Mouse (Mus musculus) kidney, adult 18-20 months (tissue): ENCODE measurements around the gene Gm14137.

Source experiments
- DNase-seq: peaks from one replicate; pipeline ENCODE4 v3.0.0; 2021

The Gm14137 gene

GRCm38 (mm10) chr2:119173991-119174651 lies at the start of gene Gm14137:
Gene Gm14137, plus strand, starts transcription at chr2:119174509.
- peak; percentile 5 for DNase-seq

DNA sequence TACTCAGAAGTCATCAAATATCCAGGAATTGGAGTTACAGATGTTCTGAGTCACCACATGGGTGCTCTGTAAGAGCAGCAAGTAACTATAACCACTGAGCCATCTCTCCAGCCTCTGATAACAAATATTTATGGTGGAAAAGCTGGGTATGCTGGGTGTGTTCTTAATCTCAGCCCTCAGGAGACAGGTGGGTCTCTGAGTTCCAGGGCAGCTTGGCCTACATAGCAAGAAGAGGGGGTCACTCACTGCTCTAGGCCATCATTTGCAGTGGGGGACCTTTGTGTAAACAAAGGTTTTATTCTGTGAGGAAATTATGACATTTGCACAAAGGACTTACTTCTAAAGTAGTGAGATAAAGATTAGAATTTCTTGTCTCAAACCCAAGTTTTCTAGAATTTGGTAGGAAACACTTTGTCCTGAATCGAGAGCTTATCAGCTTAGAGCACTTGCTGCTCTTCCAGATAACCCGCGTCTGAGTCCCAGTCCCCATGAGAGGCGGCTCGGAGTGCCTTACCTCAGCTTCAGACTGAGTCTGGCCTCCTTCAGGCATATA lies 37.9 kb upstream of the Gm14137 start:
- DNase-seq, result no peak

DNA sequence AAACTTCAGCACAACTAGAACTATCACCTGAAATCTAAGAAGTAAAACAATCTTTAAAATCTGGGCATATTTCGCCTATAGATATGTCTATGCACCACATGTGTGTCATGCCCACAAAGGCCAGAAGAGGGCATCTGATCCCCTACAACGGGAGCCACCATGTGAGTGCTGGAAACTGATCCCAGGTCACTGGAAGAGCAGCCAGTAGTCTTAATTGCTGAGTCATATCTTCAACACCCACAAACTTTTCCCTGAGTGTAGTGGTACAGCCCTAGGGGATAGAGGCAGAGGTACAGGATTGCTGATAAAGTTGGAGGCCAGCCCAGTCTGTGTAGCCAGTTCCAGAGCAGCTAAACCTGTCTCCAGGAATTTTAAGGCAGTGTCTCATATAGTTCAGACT lies 29.1 kb upstream of the Gm14137 start:
- peak; percentile 11 for DNase-seq

- DNase-seq, result no peak
Observed at GRCm38 (mm10) chr2:119146435-119146834, 27.9 kb upstream of the Gm14137 start.

DNA sequence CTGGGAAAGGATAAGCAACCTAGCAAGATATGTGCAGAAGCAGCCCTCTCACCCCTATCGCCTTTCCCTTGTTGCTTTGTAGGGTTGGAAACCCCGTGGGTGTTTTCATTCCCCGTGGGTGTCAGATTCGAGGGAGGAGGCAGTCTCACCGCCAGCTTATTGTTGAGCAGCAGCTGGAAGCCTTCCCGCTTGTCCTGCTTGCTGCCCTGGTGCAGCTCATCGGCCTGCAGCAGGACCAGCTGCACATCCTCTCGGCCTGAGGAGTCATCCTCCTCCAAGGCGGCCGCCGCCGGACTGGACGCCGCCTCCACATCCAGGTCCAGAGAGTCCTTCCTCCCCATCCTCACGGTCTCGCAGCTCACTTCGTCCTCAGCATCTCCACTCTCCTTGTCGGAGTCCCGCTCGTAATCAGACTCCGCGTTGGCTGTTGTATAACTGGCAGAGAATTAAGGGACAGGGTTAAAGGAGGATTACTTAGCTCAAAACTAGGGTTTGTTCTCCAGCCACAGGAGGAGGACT lies 27.1 kb upstream of the Gm14137 start:
- DNase-seq, result no peak

- no peak for DNase-seq
Observed at GRCm38 (mm10) chr2:119147775-119148174, 26.5 kb upstream of the Gm14137 start.

DNA sequence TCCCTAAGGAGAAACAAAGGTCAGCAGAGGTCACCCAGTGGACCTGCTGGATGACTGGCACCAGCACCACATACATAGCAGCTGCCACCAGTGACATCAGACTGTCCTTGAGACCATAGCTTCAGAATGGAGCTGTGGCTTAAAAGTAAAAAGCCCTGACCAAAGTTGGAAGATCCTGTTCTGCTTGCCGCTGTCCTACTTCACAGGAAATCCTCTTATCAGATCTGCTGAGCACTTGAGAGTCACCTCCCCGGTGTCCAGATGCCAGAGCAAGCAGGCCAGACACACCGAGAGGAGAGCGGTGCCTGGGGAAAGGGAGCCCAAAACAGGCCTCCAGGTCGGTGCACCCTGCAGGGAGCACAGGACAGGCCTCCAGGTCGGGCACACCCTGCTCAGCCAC lies 22.1 kb upstream of the Gm14137 start:
- DNase-seq, result no peak

- DNase-seq, result no peak
Observed at GRCm38 (mm10) chr2:119154683-119155082, 19.6 kb upstream of the Gm14137 start.

DNA sequence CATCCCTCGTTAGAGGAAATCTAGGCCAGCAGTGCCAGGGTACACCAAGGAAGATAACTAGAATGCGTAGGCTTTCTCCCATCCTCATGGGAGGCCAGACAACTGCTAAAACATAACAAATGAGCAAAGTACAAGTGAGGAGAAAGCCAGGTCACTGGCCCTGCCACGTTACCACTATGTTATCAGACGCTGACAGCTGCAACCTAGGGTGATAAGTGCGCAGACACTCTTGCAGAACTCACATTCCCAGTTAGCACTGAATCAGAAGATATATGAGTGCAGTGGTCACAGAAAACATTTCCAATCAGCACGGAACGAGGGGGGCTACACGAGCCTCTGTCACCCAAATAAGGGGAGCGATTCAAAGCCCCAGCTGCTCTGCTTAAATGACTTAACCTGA lies 18.9 kb upstream of the Gm14137 start:
- no peak for DNase-seq

GRCm38 (mm10) chr2:119156081-119156680 lies 18.1 kb upstream of the Gm14137 start:
- no peak for DNase-seq

DNA sequence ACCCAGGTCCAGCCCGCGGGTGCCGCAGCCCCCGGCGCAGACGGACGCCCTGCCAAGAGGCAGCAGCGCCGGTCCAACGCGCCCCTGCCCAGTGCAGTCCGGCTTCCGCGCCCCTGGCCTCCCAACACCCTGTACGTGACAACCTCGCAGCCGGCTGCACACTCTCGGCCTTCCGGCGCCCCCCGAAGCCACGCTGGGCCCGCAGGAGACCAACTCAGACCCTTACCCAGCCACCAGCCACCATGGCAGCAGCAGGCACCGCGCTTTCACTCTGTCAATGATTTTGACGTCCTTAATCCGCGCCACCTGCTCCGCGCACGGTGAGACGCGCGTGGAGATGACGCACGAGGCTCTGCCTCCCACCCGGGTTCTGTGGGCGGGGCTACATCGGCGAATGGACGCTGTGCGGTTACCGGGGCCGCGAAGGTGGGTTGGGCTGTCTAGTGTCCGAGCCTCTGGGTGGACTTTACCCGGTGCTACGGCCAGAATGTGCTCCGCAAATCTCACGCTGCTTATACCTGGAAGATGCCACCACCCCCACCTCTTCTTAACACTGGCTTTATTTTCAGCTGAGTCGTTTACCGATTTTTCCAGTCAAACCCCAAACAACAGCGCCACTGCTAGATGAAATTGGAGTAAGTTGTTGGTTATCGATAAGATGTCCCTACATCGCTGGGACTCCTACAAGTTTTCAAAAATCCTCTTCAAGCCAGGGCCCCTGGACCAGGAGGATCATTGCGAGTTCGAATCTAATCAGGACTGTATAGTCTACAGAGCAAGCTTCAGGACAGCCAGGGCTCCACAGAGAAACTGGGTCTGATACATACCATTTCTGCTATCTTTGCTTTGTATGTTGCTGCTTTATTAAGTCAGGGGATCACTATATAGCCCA lies 17.4 kb upstream of the Gm14137 start, which contains the start of gene Rmdn3:
Rmdn3 (minus strand) TSS at position 354 of the 892 bp plus-strand sequence.
- DNase-seq, result peak; percentile 97

DNA sequence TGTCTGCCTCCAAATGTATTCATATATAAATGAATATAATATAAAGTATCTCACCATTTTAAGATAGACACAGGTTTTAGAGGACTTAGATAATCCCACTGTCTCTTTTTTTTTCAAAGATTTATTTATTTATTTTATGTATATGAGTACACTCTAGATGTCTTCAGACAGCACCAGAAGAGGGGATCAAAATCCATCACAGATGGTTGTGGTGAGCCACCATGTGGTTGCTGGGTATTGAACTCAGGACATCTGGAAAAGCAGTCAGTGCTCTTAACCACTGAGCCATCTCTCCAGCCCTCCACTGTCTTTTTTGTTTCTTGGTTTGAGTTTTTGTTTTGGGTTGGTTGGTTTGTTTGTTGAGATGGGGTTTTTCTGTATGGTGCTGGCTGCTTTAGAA lies 16.5 kb upstream of the Gm14137 start:
- DNase-seq, result no peak

- peak; percentile 18 for DNase-seq
Observed at GRCm38 (mm10) chr2:119161247-119161646, 13.1 kb upstream of the Gm14137 start.

DNA sequence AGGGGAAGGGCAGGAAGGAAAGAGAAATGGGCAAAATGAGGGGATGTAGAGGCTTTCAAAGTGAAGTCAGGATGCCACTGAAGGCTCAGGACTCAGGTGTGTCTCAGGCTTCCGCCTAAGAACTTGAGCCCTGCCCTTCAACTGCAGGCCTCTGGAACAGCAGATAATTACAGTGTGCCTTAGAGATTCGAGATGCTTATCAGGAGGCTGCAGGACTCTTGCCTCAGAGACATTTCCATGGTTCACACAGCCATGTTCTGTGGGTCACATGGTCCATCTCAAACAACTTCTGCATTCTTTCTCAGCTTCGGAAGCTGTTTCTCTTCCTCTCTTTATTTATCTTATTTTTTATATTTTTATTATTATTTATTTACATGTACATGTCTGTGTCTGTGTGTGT lies 11.2 kb upstream of the Gm14137 start:
- DNase-seq, result no peak

- no peak for DNase-seq
Observed at GRCm38 (mm10) chr2:119163999-119164398, 10.3 kb upstream of the Gm14137 start.

DNA sequence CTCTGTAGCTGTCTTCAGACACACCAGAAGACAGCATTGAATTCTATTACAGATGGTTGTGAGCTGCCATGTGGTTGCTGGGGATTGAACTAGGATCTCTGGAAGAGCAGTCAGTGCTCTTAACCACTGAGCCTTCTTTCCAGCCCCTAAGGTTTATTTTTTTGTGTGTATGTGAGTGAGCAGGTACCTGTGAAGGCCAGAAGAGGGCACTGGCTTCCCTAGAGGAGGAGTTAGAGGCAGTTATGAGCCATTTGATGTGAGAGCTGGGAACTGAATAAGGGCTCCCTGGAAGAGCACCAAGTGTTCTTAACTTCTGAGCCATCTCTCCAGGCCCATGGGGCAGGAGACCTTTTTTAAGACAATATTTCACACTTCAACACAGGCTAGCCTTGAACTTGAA lies 8.9 kb upstream of the Gm14137 start:
- DNase-seq, result no peak

DNA sequence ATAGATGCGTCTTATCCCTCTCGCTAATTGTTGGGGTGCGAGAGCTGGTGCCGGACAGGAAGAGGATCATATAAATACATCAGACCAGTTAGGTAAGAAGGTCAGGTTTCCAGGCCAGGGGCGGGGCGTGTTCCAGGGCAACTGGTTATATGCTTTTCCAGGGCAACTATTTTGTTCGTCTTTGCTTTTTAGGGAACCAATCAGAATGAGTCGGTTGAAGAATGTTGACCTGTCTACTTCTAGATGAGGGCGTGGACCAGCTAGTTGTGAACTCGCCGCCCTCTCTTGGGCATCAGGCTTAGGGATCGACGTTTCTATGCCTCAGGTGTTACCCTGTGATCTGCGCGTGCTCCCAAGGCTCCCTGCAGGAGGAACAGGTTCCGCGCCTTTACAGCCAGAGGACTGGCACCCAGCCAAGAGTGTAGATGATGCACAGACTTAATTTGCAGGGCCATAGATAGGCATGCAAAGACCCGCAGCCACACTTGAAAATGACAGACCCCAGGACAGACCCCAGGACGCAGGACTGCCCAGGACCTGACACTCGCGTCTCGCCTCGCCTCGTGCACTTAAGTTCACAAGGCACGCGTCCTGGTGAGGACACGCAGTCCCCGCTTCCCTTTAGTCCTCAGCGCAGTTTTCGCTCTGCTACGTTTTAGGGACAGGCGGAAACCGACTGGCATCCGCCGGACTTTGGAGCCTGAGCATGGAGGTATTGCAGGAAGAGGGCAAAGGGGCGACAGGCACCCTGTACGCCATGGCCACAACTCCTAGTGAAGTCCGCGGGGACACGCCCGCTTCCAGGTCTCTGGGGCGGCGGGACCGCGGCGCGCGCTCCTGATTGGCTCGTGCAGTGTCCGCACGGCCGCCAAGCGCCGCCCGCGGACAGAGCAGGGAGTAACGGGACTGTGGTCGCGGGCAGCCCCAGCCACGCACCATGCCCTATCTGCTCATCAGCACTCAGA lies 7.1 kb upstream of the Gm14137 start, which contains the start of gene Gchfr:
Gchfr (plus strand) TSS at position 873 of the 965 bp plus-strand sequence.
- DNase-seq, result peak; percentile 86

DNA sequence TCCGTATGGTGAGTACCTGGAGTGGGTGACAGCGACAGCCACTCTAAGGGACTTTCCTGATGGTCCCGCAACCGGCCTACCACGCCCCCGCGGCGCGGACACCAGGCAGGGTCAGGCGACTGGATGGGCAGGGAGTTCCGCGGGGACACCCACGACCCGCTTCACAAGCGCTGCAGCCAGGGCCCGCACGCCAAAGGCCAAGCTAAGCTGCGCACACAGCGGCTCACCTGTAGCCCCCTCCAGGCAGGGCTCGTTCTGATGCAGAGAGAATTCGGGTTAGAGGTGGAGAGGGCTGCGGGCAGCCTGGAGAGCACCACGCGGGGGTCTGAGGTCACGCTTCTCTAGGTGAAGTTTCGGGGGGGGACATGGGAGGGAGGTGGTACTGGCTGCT lies 6.4 kb upstream of the Gm14137 start:
- no peak for DNase-seq

GRCm38 (mm10) chr2:119170282-119170681 lies 4.0 kb upstream of the Gm14137 start:
- DNase-seq, result no peak

GRCm38 (mm10) chr2:119171574-119171973 lies 2.7 kb upstream of the Gm14137 start:
- DNase-seq, result no peak

GRCm38 (mm10) chr2:119172446-119172845 lies 1.9 kb upstream of the Gm14137 start:
- no peak for DNase-seq
